Comparison of ENCODE assay signal across 20 mouse cellular contexts in the genomic region with DNA sequence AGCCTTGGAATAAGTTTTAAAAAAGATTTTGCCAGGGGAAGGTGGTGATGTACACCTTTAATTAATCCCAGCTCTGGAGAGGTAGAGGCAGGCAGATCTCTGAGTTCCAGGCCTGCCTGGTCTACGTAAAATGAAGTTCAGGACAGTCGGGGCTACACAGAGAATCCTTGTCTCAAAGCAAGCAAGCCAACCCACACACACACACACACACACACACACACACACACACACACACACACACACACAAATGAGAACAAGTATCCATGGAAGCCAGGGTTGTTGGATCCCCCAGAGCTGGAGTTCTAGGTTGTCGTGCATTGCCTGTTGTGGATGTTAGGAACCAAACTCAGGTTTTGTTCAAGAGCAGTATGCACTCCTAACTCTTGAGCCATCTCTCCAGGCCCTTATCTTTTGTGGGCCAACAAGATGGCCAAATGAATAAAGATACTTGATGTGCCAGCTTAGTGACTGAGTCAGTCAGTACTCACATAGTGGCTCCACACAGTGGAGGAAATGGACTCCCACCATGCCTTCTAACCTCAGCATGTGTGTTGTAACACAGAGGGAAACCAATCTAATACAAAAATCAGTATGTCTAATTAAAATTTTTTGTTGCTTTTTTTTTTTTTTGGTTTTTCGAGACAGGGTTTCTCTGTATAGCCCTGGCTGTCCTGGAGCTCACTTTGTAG. TPM values are rescaled to one million over a fixed set of nuclear protein-coding genes. Genes with fewer than 3 reads are reported as not detected.
DNase-seq lines count a peak whose midpoint lies in the region; ATAC-seq and TF ChIP-seq lines count a peak whose summit lies in the region.
"Had no signal": no experiment of that assay in that cellular context is flagged by ENCODE, and none has a peak within 500 bp of the region (broad histone marks: within the 10 kb centered on the region; RNA-seq: fewer than 3 reads in every experiment).

No protein-coding gene starts in this region.

- peak; percentile 4 for DNase-seq in embryo, embryonic 10.5 days (ENCODE audit: low spot score)
- DNase-seq in embryo, embryonic 11 days, result no peak
- no peak for DNase-seq in cerebellum, adult 9-11 months
- DNase-seq in lung, postnatal 36 days, result no peak
- DNase-seq: adrenal gland, postnatal 36 days; gastrocnemius, postnatal 10 days; heart, postnatal 14 days; kidney, adult 8-10 months; layer of hippocampus, adult 9-11 months; lung, postnatal 10 days; right cerebral cortex, postnatal 4 days; thymus, postnatal 25 days had no signal

- peaks cover 47% of the 10 kb centered on the region for H3K36me3 ChIP-seq in intestine, postnatal 0 days (ENCODE audit: control insufficient read depth, insufficient read depth)
- H3K36me3 ChIP-seq in intestine, embryonic 16.5 days (ENCODE audit: control insufficient read depth, insufficient read depth, low read length), result peaks cover 12% of the 10 kb centered on the region

- no peaks in the 10 kb centered on the region for H3K9me3 ChIP-seq in intestine, postnatal 0 days (ENCODE audit: control insufficient read depth)
- no peaks in the 10 kb centered on the region for H3K9me3 ChIP-seq in intestine, embryonic 16.5 days (ENCODE audit: control insufficient read depth, low read length)
- H3K9me3 ChIP-seq: midbrain, embryonic 13.5 days; stomach, embryonic 15.5 days had no signal

- H3K27ac ChIP-seq in intestine, postnatal 0 days (ENCODE audit: low read depth, low read length), result no peak overlapping the region
- no peak overlapping the region for H3K27ac ChIP-seq in intestine, embryonic 16.5 days (ENCODE audit: low read length)
- H3K27ac ChIP-seq: midbrain, embryonic 13.5 days; stomach, embryonic 15.5 days had no signal

- H3K4me2 ChIP-seq in intestine, postnatal 0 days (replicated peaks; ENCODE audit: low read depth), result no peak overlapping the region
- no peak overlapping the region for H3K4me2 ChIP-seq in intestine, embryonic 16.5 days (ENCODE audit: low read depth, low read length)
- H3K4me2 ChIP-seq: midbrain, embryonic 13.5 days; stomach, embryonic 15.5 days had no signal

- no peaks in the 10 kb centered on the region for H3K4me1 ChIP-seq in intestine, postnatal 0 days (replicated peaks; ENCODE audit: control insufficient read depth, insufficient read depth, low read length)
- no peaks in the 10 kb centered on the region for H3K4me1 ChIP-seq in intestine, embryonic 16.5 days (ENCODE audit: control insufficient read depth, insufficient read depth, low read length)
- H3K4me1 ChIP-seq: midbrain, embryonic 13.5 days; stomach, embryonic 15.5 days had no signal

- ATAC-seq in intestine, postnatal 0 days, result 0 out of 2 replicates have a peak, but pooled peaks have one; percentile 38
- no peak for ATAC-seq in intestine, embryonic 16.5 days
- peak; percentile 59 for ATAC-seq in erythroid progenitor cell, adult 5-6 weeks (replicated peaks; ENCODE audit: low FRiP score, poor library complexity, severe bottlenecking)
- 0 out of 2 replicates have a peak, but pooled peaks have one; percentile 14 for ATAC-seq in megakaryocyte progenitor cell, adult 5-6 weeks (replicated peaks; ENCODE audit: poor library complexity)
- ATAC-seq: forebrain, embryonic 14.5 days; midbrain, embryonic 13.5 days had no signal

- no peak overlapping the region for H3K9ac ChIP-seq in intestine, postnatal 0 days (ENCODE audit: low read depth, low read length)
- no peak overlapping the region for H3K9ac ChIP-seq in intestine, embryonic 16.5 days (ENCODE audit: low read depth, low read length)
- H3K9ac ChIP-seq: midbrain, embryonic 13.5 days; stomach, embryonic 15.5 days had no signal

- WGBS in intestine, postnatal 0 days, result 95% methylated on average over 4 of the region's 4 CpGs
- WGBS in intestine, embryonic 16.5 days, result 93% methylated on average over 4 of the region's 4 CpGs

- no peak for TF ChIP-seq CTCF in intestine, postnatal 0 days (IDR thresholded peaks at IDR 0.05; ENCODE audit: low read depth)

- no peak overlapping the region for H3K4me3 ChIP-seq in intestine, postnatal 0 days (ENCODE audit: low read depth, low read length)
- H3K4me3 ChIP-seq in intestine, embryonic 16.5 days (ENCODE audit: low read length), result no peak overlapping the region
- H3K4me3 ChIP-seq: midbrain, embryonic 13.5 days; stomach, embryonic 15.5 days had no signal

- no peaks in the 10 kb centered on the region for H3K27me3 ChIP-seq in intestine, postnatal 0 days (replicated peaks; ENCODE audit: control insufficient read depth, insufficient read depth, low read length)
- H3K27me3 ChIP-seq in intestine, embryonic 16.5 days (replicated peaks; ENCODE audit: control insufficient read depth, insufficient read depth, low read length), result no peaks in the 10 kb centered on the region
- H3K27me3 ChIP-seq: midbrain, embryonic 13.5 days; stomach, embryonic 15.5 days had no signal

RNA-seq across cellular contexts. Expression of a gene that starts 18.8 kb away (rescaled TPM):
- 28.2 and 30.5 TPM in 2 replicates for polyA plus RNA-seq in intestine, postnatal 0 days (2015; fragmentation: Nextera tagmentation; extraction: Ambion mirVana)
- 46.6 and 49.7 TPM in 2 replicates for polyA plus RNA-seq in intestine, embryonic 16.5 days (2015; fragmentation: Nextera tagmentation; extraction: Ambion mirVana)
- 20.1 and 20.2 TPM in 2 replicates for total RNA-seq in erythroid progenitor cell, adult 5-6 weeks (2015; ENCODE audit: low replicate concordance)
- 30.4 and 56.9 TPM in 2 replicates for total RNA-seq in erythroid progenitor cell, adult 5-6 weeks (2017; ENCODE audit: low replicate concordance)
- 24.8 and 26.4 TPM in 2 replicates for total RNA-seq in megakaryocyte progenitor cell, adult 5-6 weeks (2015)
- 46.6 and 51.4 TPM in 2 replicates for total RNA-seq in megakaryocyte progenitor cell, adult 5-6 weeks (2017)

RNA-seq across cellular contexts. Expression of a gene that starts 33.1 kb away (rescaled TPM):
- polyA plus RNA-seq in intestine, postnatal 0 days (2015; fragmentation: Nextera tagmentation; extraction: Ambion mirVana), result 6.5 and 7.7 TPM in 2 replicates
- polyA plus RNA-seq in intestine, embryonic 16.5 days (2015; fragmentation: Nextera tagmentation; extraction: Ambion mirVana), result 3.4 and 3.5 TPM in 2 replicates
- 7.2 and 13.4 TPM in 2 replicates for total RNA-seq in erythroid progenitor cell, adult 5-6 weeks (2015; ENCODE audit: low replicate concordance)
- total RNA-seq in erythroid progenitor cell, adult 5-6 weeks (2017; ENCODE audit: low replicate concordance), result 8.4 and 13.3 TPM in 2 replicates
- total RNA-seq in megakaryocyte progenitor cell, adult 5-6 weeks (2015), result 16.8 and 20.1 TPM in 2 replicates
- total RNA-seq in megakaryocyte progenitor cell, adult 5-6 weeks (2017), result 18.2 and 28.5 TPM in 2 replicates

RNA-seq across cellular contexts. Expression of a gene that starts 47.8 kb away (rescaled TPM):
- polyA plus RNA-seq in intestine, postnatal 0 days (2015; fragmentation: Nextera tagmentation; extraction: Ambion mirVana), result 0.43 TPM in 2 replicates
- 1.7 and 2.0 TPM in 2 replicates for polyA plus RNA-seq in intestine, embryonic 16.5 days (2015; fragmentation: Nextera tagmentation; extraction: Ambion mirVana)
- total RNA-seq in erythroid progenitor cell, adult 5-6 weeks (2015; ENCODE audit: low replicate concordance), result not detected in 2 replicates
- not detected in 2 replicates for total RNA-seq in erythroid progenitor cell, adult 5-6 weeks (2017; ENCODE audit: low replicate concordance)
- not detected in 2 replicates for total RNA-seq in megakaryocyte progenitor cell, adult 5-6 weeks (2015)
- total RNA-seq in megakaryocyte progenitor cell, adult 5-6 weeks (2017), result not detected in 2 replicates
- total RNA-seq: MEL had no signal

RNA-seq across cellular contexts. Expression of a gene that starts 48.0 kb away (rescaled TPM):
- 0.14 and 0.21 TPM in 2 replicates for polyA plus RNA-seq in intestine, postnatal 0 days (2015; fragmentation: Nextera tagmentation; extraction: Ambion mirVana)
- 0.16 and 0.18 TPM in 2 replicates for polyA plus RNA-seq in intestine, embryonic 16.5 days (2015; fragmentation: Nextera tagmentation; extraction: Ambion mirVana)
- total RNA-seq in erythroid progenitor cell, adult 5-6 weeks (2015; ENCODE audit: low replicate concordance), result not detected in 2 replicates
- total RNA-seq in erythroid progenitor cell, adult 5-6 weeks (2017; ENCODE audit: low replicate concordance), result not detected in 2 replicates
- not detected in 2 replicates for total RNA-seq in megakaryocyte progenitor cell, adult 5-6 weeks (2015)
- 0.57 TPM in 1 of 2 replicates, not detected in the other for total RNA-seq in megakaryocyte progenitor cell, adult 5-6 weeks (2017)
- total RNA-seq: MEL had no signal
